Mouse (Mus musculus) left cerebral cortex, adult 2 months (tissue): ENCODE measurements at regions not wholly inside any gene's neighbourhood (a gene's known extent, or its start where the extent isn't known, plus 50 kb on each side); places are given as distances from the start of the nearest gene placed in this dataset.

Source experiments
- DNase-seq, 2 experiments: peaks; one replicate each; pipeline ENCODE4 v3.0.0; 2021 to 2022; ENCODE audit warnings: low spot score in 2 of 2, mixed read lengths in 1 of 2; ENCODE audit errors: extremely low spot score in 1 of 2
- H3K27ac ChIP-seq: fragments of 200-600 bp; 2 replicates; pipeline ENCODE4 v1.8.1; 2022
- H3K4me3 ChIP-seq: fragments of 200-600 bp; 2 replicates; pipeline ENCODE4 v1.8.1; 2022
- CTCF ChIP-seq: fragments of 200-600 bp; IDR thresholded peaks from 2 replicates; pipeline ENCODE4 v1.8.1; 2022; ENCODE audit warnings: antibody characterized with exemption, mild to moderate bottlenecking, moderate library complexity
- intact Hi-C: fragments of 180-260 bp; cut with DNase I; formaldehyde crosslinking; loops from one replicate; pipeline ENCODE4 v1.15.1; 2025

DNA sequence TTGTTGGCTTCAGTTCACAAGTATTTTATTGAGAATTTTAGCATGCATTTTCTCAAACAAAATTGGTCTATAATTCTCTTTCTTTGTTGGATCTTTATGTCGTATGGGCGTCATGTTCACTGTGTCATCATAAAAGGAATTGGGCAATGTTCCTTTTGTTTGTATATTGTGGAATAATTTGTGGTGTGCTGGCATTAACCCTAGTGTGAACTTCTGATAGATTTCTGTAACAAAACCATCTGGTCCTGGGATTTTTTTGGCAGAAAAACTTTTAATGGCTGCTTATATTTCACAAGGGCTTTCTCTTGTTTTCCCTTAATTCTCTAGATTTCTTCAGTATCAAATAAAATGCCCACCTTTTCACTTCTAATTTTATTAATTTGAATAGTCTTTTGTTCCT is 278.7 kb downstream of the Slitrk1 start:
- Histone ChIP-seq H3K27ac (no peak overlapping the region), H3K4me3 (no peak overlapping the region)
- intact Hi-C loops = no loop called here
- no peak for TF ChIP-seq CTCF
- DNase-seq = no peak

DNA sequence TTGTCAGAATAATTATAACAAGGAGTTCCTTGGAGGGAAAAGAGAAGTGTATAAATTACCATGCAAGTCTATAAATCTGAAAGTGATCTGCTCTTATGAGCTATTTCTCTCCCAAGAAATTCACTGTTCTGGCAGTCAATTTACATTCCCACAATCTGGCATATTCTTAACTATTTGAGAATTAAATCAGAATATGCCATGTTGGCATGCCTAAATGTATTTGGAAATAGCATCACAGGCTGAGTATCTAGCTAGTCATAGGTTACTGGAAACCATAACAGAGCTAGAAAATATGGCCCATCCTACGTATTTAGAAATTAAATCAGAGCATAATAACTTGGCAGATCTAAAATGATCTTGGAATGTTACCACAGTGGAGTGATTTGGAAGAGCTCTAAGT is 303.9 kb downstream of the Slitrk1 start:
- Histone ChIP-seq H3K27ac (no peak overlapping the region), H3K4me3 (no peak overlapping the region)
- intact Hi-C loops = no loop called here
- no peak for TF ChIP-seq CTCF
- no peak for DNase-seq
